Mouse (Mus musculus): ENCODE results near the gene Gm11938. TPM values are rescaled to one million over a fixed set of nuclear protein-coding genes. Genes with fewer than 3 reads are reported as not detected.
A peak's percentile ranks its signal among the peaks of the same experiment; 100 is the strongest.

The Gm11938 gene
- polyA plus RNA-seq, 1 experiment from 2014 or later = not detected

GRCm38 (mm10) chr11:99580636-99581035 lies 22.5 kb downstream of the Gm11938 start, which contains the start of gene Krtap1-5:
TSS of gene Krtap1-5 (minus strand) at chr11:99581016.
- no peak within 1 kb of the TSS for H3K4me2 ChIP-seq (ENCODE audit: low read depth, low read length)
- no peak within 1 kb of the TSS for H3K9ac ChIP-seq (replicated peaks)
- H3K27ac ChIP-seq (ENCODE audit: low read depth) = no peak within 1 kb of the TSS
- 81% methylated on average over 6 of the region's 6 CpGs for WGBS (ENCODE audit: insufficient replicate concordance)
- no peak within 1 kb of the TSS for H3K4me3 ChIP-seq (ENCODE audit: low read depth, low read length)
- no peaks in the 10 kb centered on the region for H3K4me1 ChIP-seq (ENCODE audit: insufficient read depth)
- no peak for ATAC-seq
- TF ChIP-seq EP300 (IDR thresholded peaks at IDR 0.05; ENCODE audit: low read depth) (no peak), CTCF (IDR thresholded peaks at IDR 0.05; ENCODE audit: low read depth) (no peak)
- no peaks in the 10 kb centered on the region for H3K27me3 ChIP-seq (ENCODE audit: insufficient read depth, low read length)
- H3K36me3 ChIP-seq (replicated peaks; ENCODE audit: insufficient read depth, low read length) = no peaks in the 10 kb centered on the region
- no peaks in the 10 kb centered on the region for H3K9me3 ChIP-seq (ENCODE audit: low read length)
- DNase-seq = no peak

- Histone ChIP-seq H3K36me3 (replicated peaks; ENCODE audit: insufficient read depth, low read length) (no peaks in the 10 kb centered on the region), H3K4me3 (ENCODE audit: low read depth, low read length) (no peak overlapping the region), H3K4me1 (ENCODE audit: insufficient read depth) (no peaks in the 10 kb centered on the region), H3K4me2 (ENCODE audit: low read depth, low read length) (no peak overlapping the region), H3K27ac (ENCODE audit: low read depth) (no peak overlapping the region), H3K9me3 (ENCODE audit: low read length) (no peaks in the 10 kb centered on the region), H3K27me3 (ENCODE audit: insufficient read depth, low read length) (no peaks in the 10 kb centered on the region), H3K9ac (replicated peaks) (no peak overlapping the region)
- TF ChIP-seq CTCF (IDR thresholded peaks at IDR 0.05; ENCODE audit: low read depth) (peak; percentile 84), EP300 (IDR thresholded peaks at IDR 0.05; ENCODE audit: low read depth) (no peak)
- ATAC-seq (no peak), DNase-seq (peak; percentile 72)
- under 1% methylated on average over 7 of the region's 7 CpGs for WGBS (ENCODE audit: insufficient replicate concordance)
These were observed 29.0 kb downstream of the Gm11938 start for GRCm38 (mm10) chr11:99574106-99574505.

- ATAC-seq = no peak
- Histone ChIP-seq H3K4me2 (ENCODE audit: low read depth, low read length) (no peak overlapping the region), H3K27ac (ENCODE audit: low read depth) (no peak overlapping the region), H3K9ac (replicated peaks) (no peak overlapping the region), H3K27me3 (ENCODE audit: insufficient read depth, low read length) (no peaks in the 10 kb centered on the region), H3K4me1 (ENCODE audit: insufficient read depth) (no peaks in the 10 kb centered on the region), H3K36me3 (replicated peaks; ENCODE audit: insufficient read depth, low read length) (no peaks in the 10 kb centered on the region), H3K9me3 (ENCODE audit: low read length) (no peaks in the 10 kb centered on the region), H3K4me3 (ENCODE audit: low read depth, low read length) (no peak overlapping the region)
- no peak for TF ChIP-seq CTCF (IDR thresholded peaks at IDR 0.05; ENCODE audit: low read depth)
- no peak for TF ChIP-seq EP300 (IDR thresholded peaks at IDR 0.05; ENCODE audit: low read depth)
- 63% methylated on average over 4 of the region's 4 CpGs for WGBS (ENCODE audit: insufficient replicate concordance)
- DNase-seq = no peak
These were observed 29.9 kb downstream of the Gm11938 start for GRCm38 (mm10) chr11:99573164-99573563.

GRCm38 (mm10) chr11:99566530-99566929 lies 36.6 kb downstream of the Gm11938 start, which contains the start of gene Krtap3-1:
TSS of gene Krtap3-1 (minus strand) at chr11:99566630.
- no peaks in the 10 kb centered on the region for H3K4me1 ChIP-seq (ENCODE audit: insufficient read depth)
- TF ChIP-seq CTCF (IDR thresholded peaks at IDR 0.05; ENCODE audit: low read depth) = no peak
- no peak for TF ChIP-seq EP300 (IDR thresholded peaks at IDR 0.05; ENCODE audit: low read depth)
- 80% methylated on average over 7 of the region's 7 CpGs for WGBS (ENCODE audit: insufficient replicate concordance)
- no peak within 1 kb of the TSS for H3K9ac ChIP-seq (replicated peaks)
- H3K27ac ChIP-seq (ENCODE audit: low read depth) = no peak within 1 kb of the TSS
- ATAC-seq = no peak
- H3K4me2 ChIP-seq (ENCODE audit: low read depth, low read length) = no peak within 1 kb of the TSS
- DNase-seq = no peak
- H3K36me3 ChIP-seq (replicated peaks; ENCODE audit: insufficient read depth, low read length) = no peaks in the 10 kb centered on the region
- H3K4me3 ChIP-seq (ENCODE audit: low read depth, low read length) = no peak within 1 kb of the TSS
- H3K27me3 ChIP-seq (ENCODE audit: insufficient read depth, low read length) = no peaks in the 10 kb centered on the region
- H3K9me3 ChIP-seq (ENCODE audit: low read length) = no peaks in the 10 kb centered on the region

- DNase-seq = no peak
- no peak for ATAC-seq
- WGBS (ENCODE audit: insufficient replicate concordance) = 73% methylated on average over 6 of the region's 6 CpGs
These were observed 40.5 kb downstream of the Gm11938 start for GRCm38 (mm10) chr11:99562580-99562979.

GRCm38 (mm10) chr11:99559366-99559765 lies 43.7 kb downstream of the Gm11938 start, which contains the start of gene Gm11939:
TSS of gene Gm11939 (minus strand) at chr11:99559466.
- Histone ChIP-seq H3K36me3 (replicated peaks; ENCODE audit: insufficient read depth, low read length) (no peaks in the 10 kb centered on the region), H3K9ac (replicated peaks) (no peak within 1 kb of the TSS), H3K4me2 (ENCODE audit: low read depth, low read length) (no peak within 1 kb of the TSS)

More at GRCm38 (mm10) chr11:99562580-99562979, 40.5 kb downstream of the Gm11938 start:
- Histone ChIP-seq H3K4me3 (ENCODE audit: low read depth, low read length) (no peak overlapping the region), H3K9ac (replicated peaks) (no peak overlapping the region), H3K36me3 (replicated peaks; ENCODE audit: insufficient read depth, low read length) (no peaks in the 10 kb centered on the region), H3K9me3 (ENCODE audit: low read length) (no peaks in the 10 kb centered on the region), H3K27me3 (ENCODE audit: insufficient read depth, low read length) (no peaks in the 10 kb centered on the region), H3K4me2 (ENCODE audit: low read depth, low read length) (no peak overlapping the region), H3K4me1 (ENCODE audit: insufficient read depth) (no peaks in the 10 kb centered on the region), H3K27ac (ENCODE audit: low read depth) (no peak overlapping the region)
- TF ChIP-seq EP300 (IDR thresholded peaks at IDR 0.05; ENCODE audit: low read depth) (no peak), CTCF (IDR thresholded peaks at IDR 0.05; ENCODE audit: low read depth) (no peak)

More at GRCm38 (mm10) chr11:99559366-99559765, 43.7 kb downstream of the Gm11938 start, which contains the start of gene Gm11939:
- no peak within 1 kb of the TSS for H3K27ac ChIP-seq (ENCODE audit: low read depth)
- H3K9me3 ChIP-seq (ENCODE audit: low read length) = no peaks in the 10 kb centered on the region
- DNase-seq (no peak), ATAC-seq (no peak)
- TF ChIP-seq EP300 (IDR thresholded peaks at IDR 0.05; ENCODE audit: low read depth) (no peak), CTCF (IDR thresholded peaks at IDR 0.05; ENCODE audit: low read depth) (no peak)
- H3K4me3 ChIP-seq (ENCODE audit: low read depth, low read length) = no peak within 1 kb of the TSS
- H3K27me3 ChIP-seq (ENCODE audit: insufficient read depth, low read length) = no peaks in the 10 kb centered on the region
- WGBS (ENCODE audit: insufficient replicate concordance) = 77% methylated on average over 9 of the region's 9 CpGs
- no peaks in the 10 kb centered on the region for H3K4me1 ChIP-seq (ENCODE audit: insufficient read depth)
